Mouse (Mus musculus) frontal cortex, postnatal 36 days (tissue): ENCODE data around the gene Nacc1.
"Not testable (repeated sequence)": the region's sequence is repeated elsewhere in the genome, so short reads cannot be mapped to it uniquely, and the experiment has no call there.

ENCODE experiments used
- DNase-seq, 2 experiments: peaks; one replicate each; pipeline ENCODE4 v3.0.0; 2022; ENCODE audit warnings: low spot score in 2 of 2

Gene Nacc1

DNA sequence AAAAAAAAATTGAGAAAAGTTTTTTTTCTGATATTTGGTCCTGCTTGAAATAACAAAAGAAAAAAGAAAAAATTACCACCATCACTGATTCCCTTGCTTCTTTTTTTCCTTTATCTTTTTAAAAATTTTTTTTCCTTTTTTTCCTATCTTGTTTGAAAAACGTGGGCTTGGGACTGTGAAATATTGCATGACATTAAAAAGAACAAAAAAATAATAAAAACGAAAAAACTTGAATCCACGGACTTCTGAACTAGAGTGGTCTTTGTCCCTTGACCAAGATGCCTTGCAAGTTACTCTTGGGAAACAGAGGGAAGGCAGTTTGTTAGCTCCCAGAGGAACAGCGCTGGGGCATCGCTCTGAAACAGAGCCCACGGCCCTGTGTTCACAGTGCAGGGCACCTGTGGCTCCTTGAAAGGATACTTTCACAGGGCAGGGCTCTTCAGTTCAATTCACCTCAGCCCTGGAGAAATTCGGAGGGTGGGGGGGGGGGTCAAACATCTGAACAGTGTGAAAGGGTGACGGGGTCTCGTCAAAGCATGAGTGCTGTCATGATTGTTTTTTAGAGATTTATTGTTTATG lies 47.6 kb downstream of the Nacc1 start:
- no peak for DNase-seq

DNA sequence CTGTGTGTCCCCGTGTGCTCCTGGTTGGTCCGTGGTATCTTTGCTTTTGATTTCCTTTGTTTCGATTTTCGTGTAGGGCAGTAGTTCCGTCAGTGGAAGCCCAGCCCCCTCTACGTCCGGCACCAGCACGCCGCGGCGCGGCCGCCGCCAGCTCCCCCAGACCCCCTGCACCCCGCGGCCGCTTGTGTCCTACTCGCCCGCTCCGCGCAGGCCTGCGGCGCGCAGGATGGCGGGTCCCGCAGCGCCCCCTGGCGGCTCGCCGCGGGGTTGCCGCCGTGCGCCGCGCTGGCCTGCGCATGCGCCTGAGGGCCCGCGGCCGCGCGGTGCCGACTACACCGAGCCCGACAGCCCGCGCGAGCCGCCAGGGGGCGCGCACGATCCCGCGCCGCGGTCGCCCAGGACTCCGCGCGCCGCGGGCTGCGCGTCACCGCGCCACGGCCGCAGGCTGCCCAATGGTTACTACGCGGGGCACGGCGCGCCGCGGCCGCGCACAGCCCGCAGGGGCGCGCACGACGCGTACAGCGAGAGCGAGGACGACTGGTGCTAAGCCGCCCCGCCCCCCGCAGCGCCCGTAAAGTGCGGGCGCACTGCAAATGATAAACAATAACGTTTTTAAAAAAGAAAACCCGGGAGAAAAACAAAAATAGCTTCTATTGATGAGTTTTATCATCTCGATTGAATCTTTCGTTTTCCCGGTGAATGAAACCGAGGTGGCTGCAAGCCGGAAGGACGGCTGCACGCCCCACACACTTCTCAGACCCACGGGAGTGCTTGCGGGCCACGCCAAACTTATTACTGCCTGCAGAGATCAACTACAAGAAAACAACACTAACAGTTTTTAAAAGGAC lies 48.3 kb downstream of the Nacc1 start:
- DNase-seq, result peak; percentile 87 to 96

DNA sequence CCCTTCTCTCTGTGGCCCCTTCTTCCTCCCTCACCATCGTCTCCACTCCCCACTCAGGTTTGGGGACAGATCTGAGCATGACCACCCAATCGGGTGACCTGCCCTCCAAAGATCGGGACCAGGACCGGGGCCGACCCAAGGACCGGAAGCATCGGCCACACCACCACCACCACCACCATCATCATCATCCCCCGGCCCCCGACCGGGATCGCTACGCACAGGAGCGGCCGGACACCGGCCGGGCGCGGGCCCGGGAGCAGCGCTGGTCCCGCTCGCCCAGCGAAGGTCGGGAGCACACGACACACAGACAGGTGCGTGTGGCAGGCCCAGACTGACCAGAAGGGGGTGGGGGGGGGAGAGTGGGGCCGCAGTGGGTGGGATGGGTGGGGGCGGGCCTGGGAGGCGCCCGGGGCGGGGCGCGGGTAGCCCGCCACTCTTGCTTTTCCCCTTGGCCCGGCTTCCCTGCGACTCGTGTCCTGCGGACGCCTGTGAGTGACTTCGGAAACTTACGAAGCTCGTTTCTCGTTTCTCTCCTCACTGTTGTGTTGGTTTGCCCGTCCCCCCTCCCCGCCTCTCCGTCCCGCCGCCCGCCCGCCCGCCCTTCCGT lies 49.0 kb downstream of the Nacc1 start:
- DNase-seq, result no peak

DNA sequence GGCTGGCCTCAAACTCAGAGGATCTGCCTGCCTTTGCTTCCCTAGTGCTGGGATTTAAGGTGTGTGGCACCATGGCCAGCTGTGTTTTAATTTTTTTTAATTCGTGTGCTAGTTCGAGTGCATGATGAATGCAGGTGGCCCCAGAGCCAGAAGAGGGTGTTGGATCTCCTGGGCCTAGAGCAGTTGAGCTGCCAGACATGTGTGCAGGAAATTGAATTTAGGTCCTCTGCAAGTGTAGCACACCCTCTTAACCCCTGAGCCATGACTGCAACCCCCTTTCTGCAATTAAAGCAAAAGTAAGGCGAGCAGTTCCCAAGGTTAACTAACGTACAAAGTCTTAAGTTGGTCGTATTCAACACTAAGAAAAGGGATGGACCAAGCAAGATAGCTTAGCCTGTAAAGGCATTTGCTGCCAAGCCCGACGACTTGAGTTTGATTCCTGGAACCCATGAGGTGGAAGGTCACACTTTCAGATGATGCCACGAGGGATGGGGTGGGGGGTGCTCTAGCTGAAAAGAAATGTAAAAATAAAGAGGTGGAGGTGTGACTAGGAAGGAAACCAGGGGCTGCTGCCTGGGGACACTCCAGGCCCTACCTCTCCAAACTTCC lies 49.6 kb downstream of the Nacc1 start:
- no peak for DNase-seq

DNA sequence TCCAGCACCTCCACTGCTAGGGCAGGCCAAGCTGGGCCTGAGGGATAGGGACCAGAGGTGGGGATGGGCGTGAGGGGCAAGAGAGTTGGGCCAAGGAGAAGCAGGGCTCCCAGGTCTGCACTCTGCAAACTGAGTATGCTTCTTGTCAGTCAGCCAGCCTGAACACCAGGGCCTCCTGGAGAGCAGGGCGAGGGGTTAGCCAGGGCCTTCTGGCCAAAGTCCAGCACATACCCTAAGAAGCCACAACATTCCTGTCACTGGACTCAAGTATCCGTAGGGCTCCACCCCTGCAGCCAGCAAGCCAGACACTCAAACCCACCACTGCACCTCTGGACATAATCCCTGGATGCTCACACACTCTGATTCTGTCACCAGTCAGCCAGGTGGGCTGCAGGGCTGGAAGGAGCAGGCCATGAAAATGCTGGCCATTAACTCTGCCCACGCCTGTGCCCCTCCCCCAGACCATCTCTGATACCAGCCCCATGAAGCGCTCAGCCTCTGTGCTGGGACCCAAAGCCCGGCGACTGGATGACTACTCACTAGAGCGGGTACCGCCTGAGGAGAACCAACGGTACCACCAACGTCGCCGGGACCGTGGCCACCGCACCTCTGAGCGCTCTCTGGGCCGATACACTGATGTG lies 51.5 kb downstream of the Nacc1 start:
- DNase-seq, result no peak

DNA sequence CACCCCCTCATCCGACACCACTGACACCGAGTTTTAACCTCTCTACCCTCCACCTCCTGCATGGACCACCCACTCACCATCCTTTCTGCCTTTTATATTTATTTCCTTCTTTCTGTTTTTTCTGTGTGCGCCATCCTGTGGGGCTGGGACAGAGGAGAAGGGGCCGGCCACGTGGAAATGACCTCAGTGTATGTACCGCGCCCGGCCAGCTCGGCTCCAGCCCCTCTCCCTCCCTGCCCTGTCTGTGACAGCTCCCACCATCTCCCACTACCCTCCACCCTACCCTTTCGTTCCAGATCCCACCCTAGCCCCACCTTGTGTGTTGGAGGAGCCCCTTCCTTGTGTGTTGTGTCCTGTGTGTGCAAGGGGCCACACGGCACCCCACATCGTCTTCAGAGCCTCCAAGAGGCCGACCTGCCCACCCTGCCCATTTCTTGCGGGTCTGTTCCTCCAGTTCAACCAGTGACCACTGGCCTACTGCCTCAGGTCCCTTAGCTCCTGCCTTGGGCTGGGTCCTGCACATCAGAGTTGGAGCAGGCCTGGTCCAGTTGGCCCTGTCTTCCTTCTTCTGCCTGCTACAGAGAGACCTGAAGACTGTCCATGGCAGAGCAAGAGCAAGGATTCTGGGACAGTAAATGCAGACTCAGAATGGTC lies 52.1 kb downstream of the Nacc1 start:
- no peak for DNase-seq

DNA sequence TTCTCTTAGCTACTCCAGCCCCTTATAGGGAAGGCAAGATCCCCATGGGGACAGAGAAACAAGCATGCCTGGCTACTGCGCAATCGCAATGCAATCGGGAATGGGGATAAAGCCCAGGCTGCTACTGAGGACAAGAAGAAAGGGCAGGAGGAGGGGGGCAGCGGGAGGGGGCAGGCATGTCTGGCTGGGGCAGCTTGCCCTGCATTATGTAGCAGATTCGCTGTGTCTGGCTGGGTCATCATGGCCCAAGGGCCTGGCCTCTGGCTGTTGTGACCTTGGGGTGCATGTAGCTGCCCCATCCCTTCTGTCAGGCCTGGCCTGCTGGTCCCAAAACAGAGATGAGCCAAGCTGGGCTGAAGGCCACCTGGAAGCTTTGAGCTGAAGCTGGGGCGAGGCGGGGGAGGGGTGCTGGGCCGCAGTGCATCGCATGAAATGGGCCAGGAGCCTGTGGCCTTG lies 52.8 kb downstream of the Nacc1 start:
- no peak for DNase-seq

DNA sequence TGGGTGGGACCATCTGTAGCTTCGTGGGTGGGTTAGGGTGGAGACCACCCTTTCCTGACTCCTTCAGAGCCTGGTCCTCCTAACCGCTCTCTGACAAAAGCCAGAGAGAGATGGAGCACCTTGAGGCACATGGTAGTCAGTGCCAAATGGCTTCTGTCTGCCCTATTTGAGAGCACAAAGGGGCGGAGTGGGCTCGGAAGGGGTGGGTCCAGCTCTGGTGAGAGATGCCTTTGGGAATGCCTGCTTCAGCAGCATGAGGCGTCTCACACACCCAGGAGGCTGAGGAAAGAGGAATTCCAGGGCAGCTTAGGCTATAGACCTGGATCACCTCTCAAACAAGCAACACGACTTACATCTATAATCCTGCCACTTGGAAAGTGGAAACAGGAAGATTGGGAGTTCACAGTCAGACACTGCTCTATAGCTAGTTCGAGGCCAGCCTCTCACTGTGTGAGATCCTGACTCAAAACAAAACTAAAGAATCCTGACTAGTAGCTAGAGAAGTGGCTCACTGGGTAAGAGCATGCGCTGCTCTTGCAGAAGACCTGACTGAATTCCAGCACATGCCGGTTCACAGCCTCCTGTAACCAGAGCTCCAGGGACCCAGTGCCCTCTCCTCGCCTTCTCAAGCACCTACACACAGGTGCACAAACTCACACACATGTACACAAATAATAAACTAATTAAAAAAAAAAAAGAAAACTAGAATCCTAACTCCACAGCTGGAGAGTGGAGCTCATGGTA lies 53.6 kb downstream of the Nacc1 start:
- no peak for DNase-seq

DNA sequence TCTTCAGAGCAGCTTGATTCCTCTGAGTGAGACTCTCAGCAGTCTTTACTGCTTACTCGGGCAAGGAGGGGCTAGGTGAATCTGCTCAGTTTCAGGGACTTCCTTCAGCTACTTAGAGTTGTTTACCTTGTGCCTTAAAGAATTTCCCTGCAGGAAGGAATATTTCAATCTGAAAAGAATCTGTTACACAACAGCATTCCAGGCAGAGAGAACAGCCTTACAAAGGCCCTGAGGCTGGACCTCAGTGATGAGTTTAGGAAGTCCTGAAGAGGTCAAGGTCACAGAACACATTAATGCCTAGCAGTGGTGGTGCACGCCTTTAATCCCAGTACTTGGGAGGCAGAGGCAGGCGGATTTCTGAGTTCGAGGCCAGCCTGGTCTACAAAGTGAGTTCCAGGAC lies 55.8 kb downstream of the Nacc1 start:
- no peak for DNase-seq

DNA sequence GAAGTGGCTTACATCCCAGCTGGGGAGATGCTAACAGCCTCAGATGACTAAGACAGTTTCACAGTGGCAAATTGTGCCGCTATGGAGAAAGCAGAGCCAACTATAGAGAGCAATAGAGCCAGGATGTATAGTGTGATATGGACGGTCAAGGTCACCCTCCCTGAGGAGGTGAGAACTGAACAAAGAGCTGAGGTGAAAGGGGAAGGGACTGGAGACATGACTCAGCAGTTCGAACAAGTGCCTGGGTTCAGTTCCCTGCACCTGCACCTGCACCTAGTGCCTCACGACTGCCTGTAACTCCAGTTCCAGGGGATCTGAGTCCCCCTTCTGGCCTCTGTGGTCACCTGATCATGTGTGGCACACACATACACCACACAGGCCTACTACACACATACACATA lies 57.5 kb downstream of the Nacc1 start:
- no peak for DNase-seq

DNA sequence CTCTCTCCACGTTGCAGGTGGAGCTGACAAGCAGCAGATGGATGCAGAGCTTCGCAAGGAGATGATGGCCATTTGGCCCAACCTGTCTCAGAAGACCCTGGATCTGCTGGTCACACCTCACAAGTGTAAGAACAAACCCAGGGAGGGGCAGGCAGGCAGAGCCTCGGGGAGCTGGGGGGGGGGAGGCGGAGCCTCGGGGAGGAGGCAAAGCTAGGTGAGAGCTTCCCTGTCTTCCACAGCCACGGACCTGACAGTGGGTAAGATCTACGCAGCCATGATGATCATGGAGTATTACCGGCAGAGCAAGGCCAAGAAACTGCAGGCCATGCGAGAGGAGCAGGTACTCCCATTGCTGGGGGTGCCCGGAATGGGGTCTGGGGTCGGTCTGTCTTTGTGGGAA lies 58.1 kb downstream of the Nacc1 start:
- DNase-seq, result no peak

DNA sequence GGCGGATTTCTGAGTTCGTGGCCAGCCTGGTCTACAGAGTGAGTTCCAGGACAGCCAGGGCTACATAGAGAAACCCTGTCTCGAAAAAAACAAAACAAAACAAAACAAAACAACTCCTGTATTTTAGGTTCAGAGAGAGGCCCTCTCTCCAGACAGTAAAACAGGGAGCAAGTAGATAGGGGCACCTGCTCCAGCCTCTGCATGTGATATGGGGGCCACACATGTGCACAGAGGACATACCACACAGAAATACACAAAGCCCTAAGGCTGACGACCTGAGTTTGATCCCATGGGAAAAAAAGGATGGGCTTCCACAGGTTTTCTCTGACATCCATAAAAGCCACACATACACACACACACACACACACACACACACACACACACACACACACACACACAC lies 64.2 kb downstream of the Nacc1 start:
- DNase-seq, result not testable (repeated sequence)

DNA sequence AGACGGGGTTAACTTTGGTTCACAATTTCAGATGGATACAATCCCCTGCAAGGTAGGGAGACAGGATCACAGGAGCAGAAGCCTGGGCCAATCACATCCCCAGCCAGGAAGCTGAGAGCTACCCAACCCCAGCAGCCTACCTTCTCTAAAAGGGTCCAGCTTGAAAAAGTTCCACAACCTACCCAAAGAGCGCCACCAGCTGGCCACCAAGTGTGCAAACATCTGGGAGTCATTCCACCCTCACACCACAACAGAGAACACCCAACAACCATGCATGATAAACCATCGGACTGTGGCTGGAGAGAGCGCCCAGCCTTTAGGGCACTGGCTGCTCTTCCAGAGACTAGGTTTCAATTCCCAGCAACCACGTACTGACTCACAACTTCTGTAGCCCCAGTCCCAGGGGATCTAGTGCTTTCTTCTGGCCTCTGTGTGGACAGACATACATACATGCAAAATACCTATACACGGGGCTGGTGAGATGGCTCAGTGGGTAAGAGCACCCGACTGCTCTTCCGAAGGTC lies 66.5 kb downstream of the Nacc1 start:
- DNase-seq, result no peak
